Mouse (Mus musculus) myocyte (in vitro differentiated cells): ENCODE results near the gene Ccdc171. TPM values are rescaled to one million over a fixed set of nuclear protein-coding genes. Genes with fewer than 3 reads are reported as not detected.

ENCODE experiments used
- H3K27me3 ChIP-seq: one replicate; pipeline ENCODE4 v1.6.1; 2011; ENCODE audit not compliant: control insufficient read depth, insufficient read depth, insufficient read length
- H3K36me3 ChIP-seq: one replicate; pipeline ENCODE4 v1.6.1; 2011; ENCODE audit not compliant: control insufficient read depth, insufficient read depth
- H3K4me2 ChIP-seq: one replicate; pipeline ENCODE4 v1.6.1; 2011; ENCODE audit warnings: low read depth, control low read depth
- H3K4me3 ChIP-seq: one replicate; pipeline ENCODE4 v1.5.1; 2011; ENCODE audit warnings: mild to moderate bottlenecking, control low read depth, moderate library complexity
- H3K79me2 ChIP-seq: one replicate; pipeline ENCODE4 v1.6.1; 2011; ENCODE audit not compliant: control insufficient read depth, insufficient read depth
- H3ac ChIP-seq: one replicate; pipeline ENCODE4 v1.6.1; 2011; ENCODE audit not compliant: control insufficient read depth, insufficient read length
- CEBPB ChIP-seq: IDR thresholded peaks from 2 replicates; pipeline ENCODE4 v1.6.1; 2011; ENCODE audit warnings: mild to moderate bottlenecking, moderate library complexity; ENCODE audit not compliant: poor library complexity, insufficient read depth, severe bottlenecking
- E2F4 ChIP-seq: IDR thresholded peaks from one replicate; pipeline ENCODE4 v1.6.1; 2011; ENCODE audit warnings: mild to moderate bottlenecking, control low read depth, moderate library complexity; ENCODE audit not compliant: insufficient read depth
- MAX ChIP-seq: IDR thresholded peaks from one replicate; pipeline ENCODE4 v1.6.1; 2011; ENCODE audit warnings: low read depth, mild to moderate bottlenecking, control low read depth
- MYOD1 ChIP-seq, 3 experiments: IDR thresholded peaks; one replicate each; pipeline ENCODE4 v1.6.1; 2011; ENCODE audit warnings: control low read depth in 2 of 3, low read depth in 2 of 3, mild to moderate bottlenecking in 2 of 3, moderate library complexity in 1 of 3; ENCODE audit not compliant: insufficient read length in 2 of 3, control insufficient read depth in 1 of 3
- MYOG ChIP-seq, 3 experiments: IDR thresholded peaks; one replicate each; pipeline ENCODE4 v1.6.1; 2011; ENCODE audit warnings: control low read depth in 2 of 3, low read depth in 2 of 3, mild to moderate bottlenecking in 2 of 3; ENCODE audit not compliant: insufficient read length in 2 of 3, control insufficient read depth in 1 of 3, insufficient read depth in 1 of 3
- POLR2A ChIP-seq: IDR thresholded peaks from one replicate; pipeline ENCODE4 v1.6.1; 2011; ENCODE audit warnings: low read depth, mild to moderate bottlenecking, control low read depth, moderate library complexity; ENCODE audit not compliant: insufficient read length
- POLR2AphosphoS2 ChIP-seq: IDR thresholded peaks from one replicate; pipeline ENCODE4 v1.6.1; 2011; ENCODE audit warnings: low read depth, control low read depth; ENCODE audit not compliant: insufficient read length
- REST ChIP-seq: IDR thresholded peaks from one replicate; pipeline ENCODE4 v1.6.1; 2011; ENCODE audit warnings: mild to moderate bottlenecking, control low read depth, moderate library complexity; ENCODE audit not compliant: insufficient read depth, insufficient read length
- SRF ChIP-seq: IDR thresholded peaks from one replicate; pipeline ENCODE4 v1.6.1; 2011; ENCODE audit warnings: low read depth; ENCODE audit not compliant: control insufficient read depth, insufficient read length
- TCF12 ChIP-seq: IDR thresholded peaks from one replicate; pipeline ENCODE4 v1.6.1; 2011; ENCODE audit warnings: mild to moderate bottlenecking, control low read depth; ENCODE audit not compliant: poor library complexity, insufficient read depth, severe bottlenecking
- TCF3 ChIP-seq: IDR thresholded peaks from one replicate; pipeline ENCODE4 v1.6.1; 2011; ENCODE audit warnings: low read depth, control low read depth; ENCODE audit not compliant: insufficient read length
- USF1 ChIP-seq: IDR thresholded peaks from one replicate; pipeline ENCODE4 v1.6.1; 2011; ENCODE audit warnings: low read depth, mild to moderate bottlenecking, control low read depth, moderate library complexity
- polyA plus RNA-seq: library from polyadenylated mRNA; unstranded; fragments of >200 nt; fragmentation: generic; extraction: Trizol; gene quantifications from one replicate; pipeline ENCODE4 v1.2.1, GENCODE M21; 2012; ENCODE audit warnings: missing spikeins

Ccdc171 gene
- polyA plus RNA-seq, 1 experiment = 0.26 TPM

DNA sequence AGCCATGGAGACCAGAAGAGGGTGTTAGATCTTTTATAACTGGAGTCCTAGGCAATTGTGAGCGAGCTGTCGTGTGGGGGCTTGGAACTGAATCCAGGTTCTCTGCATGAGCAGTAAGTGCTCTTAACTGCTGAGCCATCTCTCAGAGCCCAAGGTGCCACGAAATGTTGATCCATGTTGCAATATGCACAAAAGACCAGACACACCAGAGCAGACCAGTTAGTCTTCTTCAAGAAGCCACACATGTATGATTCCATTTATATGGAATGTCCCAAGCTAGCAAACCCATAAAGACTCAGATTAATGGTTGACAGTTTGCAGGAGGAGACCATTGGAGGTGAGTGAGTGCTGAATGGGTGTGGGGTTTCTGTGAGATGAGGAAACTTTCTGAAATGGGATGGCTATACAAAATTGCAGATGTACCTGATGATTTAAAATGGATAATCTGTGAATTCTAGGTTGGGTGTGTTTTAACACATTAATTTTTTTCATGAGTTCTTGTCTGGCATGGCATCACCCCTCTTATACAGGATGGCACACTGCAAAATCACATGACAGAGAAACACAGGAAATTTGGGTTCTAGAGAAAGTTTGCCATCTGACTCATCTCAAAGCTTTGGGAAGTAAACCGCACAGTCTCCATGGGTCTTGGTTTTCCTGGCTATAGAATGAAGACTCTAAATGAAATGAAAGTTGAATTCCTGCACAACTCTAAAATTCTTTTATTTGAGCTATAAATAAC, 304.5 kb downstream of the Ccdc171 start:
- Histone ChIP-seq H3K36me3 (no peaks in the 10 kb centered on the region), H3K4me2 (peak overlapping the region; percentile 49), H3ac (no peak overlapping the region), H3K79me2 (no peaks in the 10 kb centered on the region), H3K27me3 (no peaks in the 10 kb centered on the region), H3K4me3 (no peak overlapping the region)
- TF ChIP-seq CEBPB (peak; percentile 83), POLR2AphosphoS2 (no peak), USF1 (peak; percentile 79)

DNA sequence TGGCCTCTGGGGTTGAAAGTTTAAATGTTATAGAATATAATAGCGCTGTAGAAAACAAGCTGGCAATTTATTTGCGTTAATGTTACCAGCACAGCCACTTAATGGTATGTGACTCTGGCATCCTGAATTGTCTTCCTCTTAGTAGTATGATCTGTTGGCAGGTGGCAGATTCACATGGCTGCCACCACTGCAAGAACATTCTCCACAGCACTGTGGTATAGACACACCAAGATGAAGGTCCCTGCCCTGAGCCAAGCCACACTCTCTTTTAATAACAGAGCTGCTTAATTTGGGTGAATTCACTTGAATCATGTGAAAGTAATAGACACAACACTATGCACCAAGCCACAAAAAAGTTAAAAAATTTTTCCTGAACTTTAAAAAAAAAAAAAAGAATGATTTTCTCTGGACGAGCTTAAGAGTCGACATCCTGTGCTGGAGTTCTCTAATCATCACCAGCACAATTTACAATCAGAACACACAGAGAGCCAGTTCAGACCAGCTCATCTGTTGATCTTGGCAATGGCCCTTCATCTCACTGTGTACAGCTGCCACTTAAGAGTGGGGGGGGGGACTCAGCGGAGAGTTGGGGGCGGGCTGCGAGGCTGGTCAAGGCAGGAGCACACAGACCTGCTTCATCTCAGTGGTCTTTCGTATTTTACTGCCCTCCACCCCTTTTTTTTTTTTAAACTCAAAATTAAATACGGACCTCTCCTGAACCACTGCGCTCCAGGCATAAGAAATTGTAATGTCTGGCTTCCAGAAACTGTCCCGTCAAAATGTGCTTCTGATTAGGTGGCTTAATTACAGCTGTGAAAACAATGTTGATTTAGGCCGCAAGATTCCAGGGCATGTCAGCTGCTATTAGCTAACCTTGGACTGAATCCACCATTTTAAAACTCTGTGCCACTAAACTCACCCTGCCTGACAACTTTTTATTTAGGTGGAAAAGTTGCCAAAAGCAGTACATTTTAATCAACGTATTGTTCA, 305.8 kb downstream of the Ccdc171 start:
- TF ChIP-seq POLR2AphosphoS2 = no peak
- TF ChIP-seq CEBPB = peak; percentile 64
- TF ChIP-seq SRF = no peak
- no peak for TF ChIP-seq MAX
- TF ChIP-seq MYOG (IDR thresholded peaks at IDR 0.05; ENCODE audit: control insufficient read depth in 1 of 3, insufficient read depth in 1 of 3, insufficient read length in 2 of 3, low read depth in 2 of 3) = peak in 2 of 3 experiments; percentile 72 to 78
- TF ChIP-seq TCF3 = peak; percentile 60
- TF ChIP-seq USF1 = no peak
- TF ChIP-seq MYOD1 (IDR thresholded peaks at IDR 0.05; ENCODE audit: control insufficient read depth in 1 of 3, insufficient read length in 2 of 3, low read depth in 2 of 3) = peak; percentile 44 to 86 (median 67)
- peak; percentile 84 for TF ChIP-seq TCF12
- no peak for TF ChIP-seq REST
- TF ChIP-seq POLR2A = no peak
- no peak for TF ChIP-seq E2F4
- no peak overlapping the region for H3K4me3 ChIP-seq
- H3K36me3 ChIP-seq = no peaks in the 10 kb centered on the region
- H3K27me3 ChIP-seq = no peaks in the 10 kb centered on the region
- peak overlapping the region; percentile 49 for H3K4me2 ChIP-seq
- no peaks in the 10 kb centered on the region for H3K79me2 ChIP-seq
- H3ac ChIP-seq = no peak overlapping the region

DNA sequence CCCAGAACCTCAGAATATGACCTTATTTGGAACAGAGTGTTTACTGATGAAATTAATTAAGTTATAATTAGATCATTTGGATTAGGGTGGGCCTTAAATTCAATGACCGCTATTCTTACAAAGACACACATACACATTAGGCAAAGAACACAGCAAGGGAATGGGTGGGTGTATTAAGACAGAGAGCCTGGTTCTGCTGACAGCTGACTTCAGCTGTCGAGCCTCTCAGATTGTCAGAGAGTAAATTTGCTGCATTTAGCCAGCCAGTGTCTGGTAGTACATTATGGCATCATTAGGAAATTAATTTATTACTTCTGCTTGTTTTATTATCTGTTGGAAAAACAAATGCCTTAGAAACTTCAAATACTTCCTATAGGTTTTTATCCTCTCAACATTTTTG, 313.7 kb downstream of the Ccdc171 start:
- no peak for TF ChIP-seq MAX
- TF ChIP-seq POLR2AphosphoS2 = no peak
- no peak for TF ChIP-seq SRF
- TF ChIP-seq REST = no peak
- TF ChIP-seq MYOG (IDR thresholded peaks at IDR 0.05; ENCODE audit: control insufficient read depth in 1 of 3, insufficient read depth in 1 of 3, insufficient read length in 2 of 3, low read depth in 2 of 3) = peak in 2 of 3 experiments; percentile 47 to 76
- TF ChIP-seq USF1 = no peak
- TF ChIP-seq TCF3 = peak; percentile 42
- peak; percentile 26 for TF ChIP-seq TCF12
- no peak for TF ChIP-seq E2F4
- no peak for TF ChIP-seq CEBPB
- no peak for TF ChIP-seq POLR2A
- TF ChIP-seq MYOD1 (IDR thresholded peaks at IDR 0.05; ENCODE audit: control insufficient read depth in 1 of 3, insufficient read length in 2 of 3, low read depth in 2 of 3) = peak; percentile 81 to 85 (median 81)
- Histone ChIP-seq H3K36me3 (no peaks in the 10 kb centered on the region), H3ac (no peak overlapping the region), H3K27me3 (no peaks in the 10 kb centered on the region), H3K4me2 (no peak overlapping the region), H3K4me3 (no peak overlapping the region), H3K79me2 (no peaks in the 10 kb centered on the region)

DNA sequence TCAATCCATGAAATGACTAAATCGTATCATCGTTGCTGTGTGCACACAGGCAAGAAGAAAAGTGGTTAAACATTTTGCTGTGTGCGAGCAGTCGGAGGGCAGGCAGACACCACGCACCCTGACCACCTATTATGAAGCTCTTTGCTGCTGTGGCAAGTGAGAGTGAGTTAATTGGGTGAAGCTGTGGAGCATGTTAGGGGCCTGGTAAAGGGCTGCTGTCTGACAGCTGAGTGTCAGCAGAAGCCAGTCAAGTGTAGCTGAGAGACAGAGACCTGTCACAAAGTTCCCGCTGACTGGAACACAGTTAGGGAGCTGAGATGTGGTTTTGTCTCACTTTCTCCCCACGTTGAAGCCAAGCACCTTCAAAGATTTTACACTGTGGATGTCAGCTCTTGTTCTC, 321.0 kb downstream of the Ccdc171 start:
- no peak overlapping the region for H3ac ChIP-seq
- no peak overlapping the region for H3K4me2 ChIP-seq
- H3K4me3 ChIP-seq = no peak overlapping the region
- no peaks in the 10 kb centered on the region for H3K36me3 ChIP-seq
- no peaks in the 10 kb centered on the region for H3K79me2 ChIP-seq
- H3K27me3 ChIP-seq = no peaks in the 10 kb centered on the region
- TF ChIP-seq E2F4 = no peak
- no peak for TF ChIP-seq CEBPB
- TF ChIP-seq MYOD1 (IDR thresholded peaks at IDR 0.05; ENCODE audit: control insufficient read depth in 1 of 3, insufficient read length in 2 of 3, low read depth in 2 of 3) = no peak
- TF ChIP-seq POLR2AphosphoS2 = no peak
- TF ChIP-seq TCF12 = no peak
- TF ChIP-seq REST = no peak
- no peak for TF ChIP-seq TCF3
- TF ChIP-seq POLR2A = no peak
- no peak for TF ChIP-seq MAX
- TF ChIP-seq MYOG (IDR thresholded peaks at IDR 0.05; ENCODE audit: control insufficient read depth in 1 of 3, insufficient read depth in 1 of 3, insufficient read length in 2 of 3, low read depth in 2 of 3) = no peak
- TF ChIP-seq USF1 = no peak
- no peak for TF ChIP-seq SRF
